ENCODE assay signal across 8 mouse cellular contexts in genomic region chr19:5795668-5796572, GRCm38 (mm10). TPM values are rescaled to one million over a fixed set of nuclear protein-coding genes. Genes with fewer than 3 reads are reported as not detected.
A peak's percentile ranks its signal among the peaks of the same experiment; 100 is the strongest.
DNase-seq lines count a peak whose midpoint lies in the region; ATAC-seq and TF ChIP-seq lines count a peak whose summit lies in the region.

No protein-coding gene starts in this region.

- DNase-seq in cerebellum, adult 8-10 months = peak; percentile 15
- DNase-seq in spleen, adult 2 months (ENCODE audit: low read depth in 1 of 2, low spot score in 2 of 2) = no peak
- no peak for DNase-seq in spleen, postnatal 14 days (ENCODE audit: low spot score in 2 of 2)
- no peak for DNase-seq in limb, embryonic 10.5 days (ENCODE audit: low spot score)
- no peak for DNase-seq in spleen, postnatal 10 days (ENCODE audit: low spot score in 2 of 2)
- DNase-seq in right cerebral cortex, postnatal 25 days = no peak

- no peak overlapping the region for H3K4me3 ChIP-seq in spleen, adult 2 months (ENCODE audit: extremely low read depth, insufficient read depth, insufficient read length)
- peak overlapping the region; percentile 92 for H3K4me3 ChIP-seq in limb, embryonic 10.5 days
- peak overlapping the region; percentile 54 for H3K4me3 ChIP-seq in olfactory bulb, adult 2 months (ENCODE audit: insufficient read depth, low read depth, low read length)

- peaks cover 12% of the 10 kb centered on the region for H3K4me1 ChIP-seq in spleen, adult 2 months (ENCODE audit: control insufficient read depth, insufficient read depth, insufficient read length)
- peaks cover 23% of the 10 kb centered on the region for H3K4me1 ChIP-seq in limb, embryonic 10.5 days
- peaks cover 4% of the 10 kb centered on the region for H3K4me1 ChIP-seq in olfactory bulb, adult 2 months (ENCODE audit: control insufficient read depth, insufficient read depth, low read length)

- TF ChIP-seq CTCF in spleen, adult 2 months (IDR thresholded peaks at IDR 0.05; ENCODE audit: extremely low read depth, insufficient read depth, insufficient read length, insufficient replicate concordance) = no peak
- TF ChIP-seq CTCF in olfactory bulb, adult 2 months (IDR thresholded peaks at IDR 0.05; ENCODE audit: insufficient read depth, low read depth, low read length) = no peak

- no peaks in the 10 kb centered on the region for H3K9me3 ChIP-seq in limb, embryonic 10.5 days (replicated peaks)

- TF ChIP-seq POLR2A in spleen, adult 2 months (IDR thresholded peaks at IDR 0.05; ENCODE audit: low read depth, low read length) = no peak
- no peak for TF ChIP-seq POLR2A in olfactory bulb, adult 2 months (IDR thresholded peaks at IDR 0.05; ENCODE audit: insufficient read depth, low read depth, low read length)

- peaks cover 46% of the 10 kb centered on the region for H3K36me3 ChIP-seq in spleen, adult 2 months (ENCODE audit: control insufficient read depth, insufficient read depth, low read length)
- peaks cover 61% of the 10 kb centered on the region for H3K36me3 ChIP-seq in limb, embryonic 10.5 days

- H3K27ac ChIP-seq in spleen, adult 2 months (ENCODE audit: insufficient read depth, low read length) = peak overlapping the region; percentile 6; the same call in 1 of the 2 replicates
- no peak overlapping the region for H3K27ac ChIP-seq in limb, embryonic 10.5 days
- H3K27ac ChIP-seq in olfactory bulb, adult 2 months (ENCODE audit: insufficient read depth, low read depth, low read length) = no peak overlapping the region; the same call in 1 of the 2 replicates

- H3K27me3 ChIP-seq in spleen, adult 2 months (ENCODE audit: control insufficient read depth, insufficient read depth, low read length) = no peaks in the 10 kb centered on the region
- H3K27me3 ChIP-seq in limb, embryonic 10.5 days (ENCODE audit: low read depth, poor library complexity, severe bottlenecking) = no peaks in the 10 kb centered on the region

- no peak for ATAC-seq in cerebellum, adult (ENCODE audit: insufficient number of reproducible peaks, low FRiP score, low TSS enrichment)

- 74% methylated on average over 11 of the region's 11 CpGs for WGBS in spleen, adult 2 months
- WGBS in limb, embryonic 10.5 days = 83% methylated on average over 11 of the region's 11 CpGs
- WGBS in olfactory bulb, adult 2 months = 4% methylated on average over 11 of the region's 11 CpGs

RNA-seq across cellular contexts. Expression of gene Scyl1, which starts 24.7 kb away (rescaled TPM):
- 65.4 and 68.0 TPM in 2 replicates for polyA plus RNA-seq in spleen, adult 2 months (2012; rRNA removed)
- 71.6 and 78.5 TPM in 2 replicates for polyA plus RNA-seq in limb, embryonic 10.5 days (2016; fragmentation: Nextera tagmentation; extraction: Ambion mirVana)
- polyA plus RNA-seq in olfactory bulb, adult 2 months (2012; ENCODE audit: insufficient read depth, insufficient read length, low replicate concordance, missing spikeins) = not detected in 2 replicates

RNA-seq across cellular contexts. Expression of gene Ltbp3, which starts 55.2 kb away (rescaled TPM):
- 22.5 and 25.8 TPM in 2 replicates for polyA plus RNA-seq in spleen, adult 2 months (2012; rRNA removed)
- 2.2 and 3.4 TPM in 2 replicates for polyA plus RNA-seq in limb, embryonic 10.5 days (2016; fragmentation: Nextera tagmentation; extraction: Ambion mirVana)
- polyA plus RNA-seq in olfactory bulb, adult 2 months (2012; ENCODE audit: insufficient read depth, insufficient read length, low replicate concordance, missing spikeins) = not detected in 2 replicates
